Mouse (Mus musculus) cortical plate, adult 2 months (tissue): ENCODE results near the gene Spock1. TPM values are rescaled to one million over a fixed set of nuclear protein-coding genes. Genes with fewer than 3 reads are reported as not detected.

Experiments used
- H3K27ac ChIP-seq: fragments of 200-500 bp; 2 replicates; pipeline ENCODE4 v1.5.1; 2012; ENCODE audit warnings: low read length, control low read depth, inconsistent platforms; ENCODE audit not compliant: insufficient read depth
- H3K4me1 ChIP-seq: fragments of 200-500 bp; 2 replicates; pipeline ENCODE4 v1.6.1; 2011; ENCODE audit warnings: low read length; ENCODE audit not compliant: control insufficient read depth, insufficient read depth
- H3K4me3 ChIP-seq: fragments of 200-500 bp; 2 replicates; pipeline ENCODE4 v1.5.1; 2011; ENCODE audit warnings: mild to moderate bottlenecking, low read length, control low read depth; ENCODE audit not compliant: insufficient read depth
- CTCF ChIP-seq: fragments of 200-500 bp; IDR thresholded peaks from 2 replicates; pipeline ENCODE4 v1.5.1; 2011; ENCODE audit warnings: mild to moderate bottlenecking, control low read depth, low read length; ENCODE audit not compliant: insufficient read depth; ENCODE audit errors: extremely low read depth
- POLR2A ChIP-seq: fragments of 200-500 bp; IDR thresholded peaks from 2 replicates; pipeline ENCODE4 v1.6.1; 2011; ENCODE audit warnings: mild to moderate bottlenecking, low read length, control low read depth; ENCODE audit not compliant: insufficient read depth; ENCODE audit errors: extremely low read depth
- polyA plus RNA-seq: library from polyadenylated mRNA; depleted of rRNA; stranded (reverse); fragments of >200 nt; gene quantifications from 2 replicates; pipeline ENCODE4 v1.2.3, GENCODE M21; 2012

Spock1 gene
- polyA plus RNA-seq, 1 experiment: 125 TPM

- no peak overlapping the region for H3K4me3 ChIP-seq
- no peak overlapping the region for H3K27ac ChIP-seq
- TF ChIP-seq POLR2A (no peak), CTCF (no peak)
Observed at GRCm38 (mm10) chr13:57523366-57523765, 384.8 kb downstream of the Spock1 start.

GRCm38 (mm10) chr13:57522319-57522718 is 385.8 kb downstream of the Spock1 start:
- H3K27ac ChIP-seq: no peak overlapping the region
- H3K4me1 ChIP-seq: peaks cover 3% of the 10 kb centered on the region; the same call in 1 of the 2 replicates
- H3K4me3 ChIP-seq: no peak overlapping the region
- TF ChIP-seq POLR2A (no peak), CTCF (no peak)

More at GRCm38 (mm10) chr13:57523366-57523765, 384.8 kb downstream of the Spock1 start:
- peaks cover 3% of the 10 kb centered on the region; the same call in 1 of the 2 replicates for H3K4me1 ChIP-seq

GRCm38 (mm10) chr13:57521152-57521551 is 387.0 kb downstream of the Spock1 start:
- Histone ChIP-seq H3K4me3 (no peak overlapping the region), H3K4me1 (peaks cover 3% of the 10 kb centered on the region; the same call in 1 of the 2 replicates), H3K27ac (no peak overlapping the region)
- no peak for TF ChIP-seq POLR2A
- TF ChIP-seq CTCF: peak; percentile 70

GRCm38 (mm10) chr13:57519790-57520189 is 388.3 kb downstream of the Spock1 start:
- no peak for TF ChIP-seq CTCF
- TF ChIP-seq POLR2A: no peak

GRCm38 (mm10) chr13:57515737-57516136 is 392.4 kb downstream of the Spock1 start:
- H3K4me3 ChIP-seq: no peak overlapping the region
- TF ChIP-seq CTCF: no peak
- no peak for TF ChIP-seq POLR2A

More at GRCm38 (mm10) chr13:57519790-57520189, 388.3 kb downstream of the Spock1 start:
- Histone ChIP-seq H3K27ac (no peak overlapping the region), H3K4me3 (no peak overlapping the region), H3K4me1 (peaks cover 3% of the 10 kb centered on the region; the same call in 1 of the 2 replicates)

GRCm38 (mm10) chr13:57501552-57501951 is 406.6 kb downstream of the Spock1 start:
- TF ChIP-seq POLR2A: no peak
- peak; percentile 34 for TF ChIP-seq CTCF
- H3K4me1 ChIP-seq: peaks cover 3% of the 10 kb centered on the region; the same call in 1 of the 2 replicates
- no peak overlapping the region for H3K27ac ChIP-seq
- no peak overlapping the region for H3K4me3 ChIP-seq

More at GRCm38 (mm10) chr13:57515737-57516136, 392.4 kb downstream of the Spock1 start:
- H3K4me1 ChIP-seq: no peaks in the 10 kb centered on the region
- no peak overlapping the region for H3K27ac ChIP-seq

- no peak overlapping the region for H3K27ac ChIP-seq
- no peak overlapping the region for H3K4me3 ChIP-seq
- no peak for TF ChIP-seq POLR2A
- no peak for TF ChIP-seq CTCF
Observed at GRCm38 (mm10) chr13:57496778-57497177, 411.4 kb downstream of the Spock1 start.

GRCm38 (mm10) chr13:57494838-57495237 is 413.3 kb downstream of the Spock1 start:
- H3K4me3 ChIP-seq: no peak overlapping the region
- no peak for TF ChIP-seq CTCF
- no peak for TF ChIP-seq POLR2A

More at GRCm38 (mm10) chr13:57496778-57497177, 411.4 kb downstream of the Spock1 start:
- H3K4me1 ChIP-seq: no peaks in the 10 kb centered on the region

GRCm38 (mm10) chr13:57488926-57489325 is 419.2 kb downstream of the Spock1 start:
- Histone ChIP-seq H3K4me1 (0 out of 2 replicates have a peak, but pooled peaks cover 1% of the 10 kb centered on the region), H3K4me3 (no peak overlapping the region), H3K27ac (no peak overlapping the region)
- TF ChIP-seq CTCF: no peak
- no peak for TF ChIP-seq POLR2A

More at GRCm38 (mm10) chr13:57494838-57495237, 413.3 kb downstream of the Spock1 start:
- Histone ChIP-seq H3K27ac (no peak overlapping the region), H3K4me1 (no peaks in the 10 kb centered on the region)

GRCm38 (mm10) chr13:57484426-57485168 is 423.5 kb downstream of the Spock1 start:
- H3K27ac ChIP-seq: no peak overlapping the region
- H3K4me3 ChIP-seq: no peak overlapping the region
- 0 out of 2 replicates have a peak, but pooled peaks cover 1% of the 10 kb centered on the region for H3K4me1 ChIP-seq
- TF ChIP-seq CTCF: no peak
- no peak for TF ChIP-seq POLR2A
